Mouse (Mus musculus) heart, adult 2 months (tissue): Measurements from ENCODE around the gene Col15a1. TPM values are rescaled to one million over a fixed set of nuclear protein-coding genes. Genes with fewer than 3 reads are reported as not detected.

Experiments
- DNase-seq, 2 experiments: peaks; one replicate each; pipeline ENCODE4 v3.0.0; 2021
- H3K27ac ChIP-seq: fragments of 200-600 bp; 2 replicates; pipeline ENCODE4 v1.8.1; 2022
- H3K27me3 ChIP-seq: fragments of 200-500 bp; 2 replicates; pipeline ENCODE4 v1.6.1; 2012; ENCODE audit warnings: mild to moderate bottlenecking, low read length, inconsistent platforms, mixed read lengths; ENCODE audit not compliant: control insufficient read depth, insufficient read depth
- H3K36me3 ChIP-seq: fragments of 200-500 bp; 2 replicates; pipeline ENCODE4 v1.6.1; 2012; ENCODE audit warnings: low read length, inconsistent platforms; ENCODE audit not compliant: control insufficient read depth, insufficient read depth
- H3K4me1 ChIP-seq: fragments of 200-500 bp; 2 replicates; pipeline ENCODE4 v1.6.1; 2011; ENCODE audit warnings: low read length; ENCODE audit not compliant: control insufficient read depth, insufficient read depth
- H3K4me3 ChIP-seq: fragments of 200-600 bp; 2 replicates; pipeline ENCODE4 v1.8.1; 2022
- H3K79me2 ChIP-seq: fragments of 200-500 bp; replicated peaks from 2 replicates; pipeline ENCODE4 v1.6.1; 2012; ENCODE audit warnings: mild to moderate bottlenecking, inconsistent platforms, low read length, moderate library complexity, mixed read lengths; ENCODE audit not compliant: control insufficient read depth, insufficient read depth
- H3K9ac ChIP-seq: fragments of 200-500 bp; 2 replicates; pipeline ENCODE4 v1.6.1; 2012; ENCODE audit warnings: low read depth, mild to moderate bottlenecking, control low read depth, inconsistent platforms, low read length, mixed read lengths
- CTCF ChIP-seq: fragments of 200-600 bp; IDR thresholded peaks from 2 replicates; pipeline ENCODE4 v1.8.1; 2022; ENCODE audit warnings: antibody characterized with exemption, mild to moderate bottlenecking, moderate library complexity
- EP300 ChIP-seq: fragments of 200-500 bp; IDR thresholded peaks from 2 replicates; pipeline ENCODE4 v1.6.1; 2011; ENCODE audit warnings: low read depth, low read length, control low read depth; ENCODE audit not compliant: insufficient read depth
- POLR2A ChIP-seq: fragments of 200-500 bp; IDR thresholded peaks from 2 replicates; pipeline ENCODE4 v1.6.1; 2011; ENCODE audit warnings: mild to moderate bottlenecking, low read depth, low read length, control low read depth; ENCODE audit not compliant: insufficient read depth
- WGBS: fragments of 180-500 bp; shearing (Covaris S2); methylation state at CpG from one replicate; pipeline ENCODE4 v1.1.7; 2018; 5-methylcytosine and 5-hydroxymethylcytosine counted together
- intact Hi-C: fragments of 180-260 bp; cut with DNase I; formaldehyde crosslinking; loops from one replicate; pipeline ENCODE4 v1.15.1; 2025
- polyA plus RNA-seq: library from polyadenylated mRNA; depleted of rRNA; stranded (reverse); fragments of >200 nt; gene quantifications from 2 replicates; pipeline ENCODE4 v1.2.3, GENCODE M21; 2012
- total RNA-seq, 2 experiments: library from RNA; stranded (reverse); gene quantifications; 2 replicates each; pipeline ENCODE4 v1.2.3; 2021

Gene Col15a1
- total and polyA plus RNA-seq, 3 experiments = 36.9 to 97.6 (median 86.4) TPM

DNA sequence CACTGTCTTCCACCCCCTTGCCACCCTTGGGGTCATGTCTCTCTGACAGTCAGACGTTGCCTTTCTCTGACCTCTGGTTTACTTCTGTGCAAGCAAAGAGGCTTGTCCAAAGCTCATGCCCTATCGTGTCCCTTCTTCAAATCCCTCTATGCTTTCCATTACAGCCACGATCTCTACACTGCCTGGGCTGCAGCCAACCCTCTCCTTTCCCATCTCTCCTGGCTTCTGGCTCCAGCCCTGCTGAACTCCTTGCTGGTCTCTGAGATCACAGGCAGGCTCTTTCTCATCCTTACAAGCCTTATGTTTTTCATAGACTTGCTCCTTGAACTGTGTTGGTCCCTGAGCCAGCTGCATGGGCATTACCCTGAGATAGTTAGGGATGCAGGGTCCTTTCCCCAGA, 14.2 kb downstream of the Col15a1 start:
- Histone ChIP-seq H3K4me3 (no peak overlapping the region), H3K27ac (peak overlapping the region; percentile 31), H3K36me3 (no peaks in the 10 kb centered on the region), H3K9ac (no peak overlapping the region), H3K79me2 (no peaks in the 10 kb centered on the region), H3K27me3 (no peaks in the 10 kb centered on the region), H3K4me1 (peaks cover 5% of the 10 kb centered on the region)
- TF ChIP-seq CTCF (no peak), POLR2A (no peak)
- DNase-seq = no peak
- 61% methylated on average over 3 of the region's 3 CpGs for WGBS
- intact Hi-C loops = no loop called here

GRCm38 (mm10) chr4:47225920-47226319, 18.0 kb downstream of the Col15a1 start:
- peaks cover 8% of the 10 kb centered on the region for H3K4me1 ChIP-seq
- H3K79me2 ChIP-seq = no peaks in the 10 kb centered on the region
- TF ChIP-seq POLR2A (no peak), EP300 (no peak), CTCF (no peak)
- intact Hi-C loops = loop anchor here (2.0 kb wide), 1 partner anchor 17 kb away; the partner anchor contains the start of gene Col15a1
- no peak overlapping the region for H3K9ac ChIP-seq
- no peak overlapping the region for H3K27ac ChIP-seq
- DNase-seq = no peak
- no peaks in the 10 kb centered on the region for H3K27me3 ChIP-seq
- WGBS = 85% methylated on average over 6 of the region's 6 CpGs
- no peaks in the 10 kb centered on the region for H3K36me3 ChIP-seq
- H3K4me3 ChIP-seq = no peak overlapping the region

DNA sequence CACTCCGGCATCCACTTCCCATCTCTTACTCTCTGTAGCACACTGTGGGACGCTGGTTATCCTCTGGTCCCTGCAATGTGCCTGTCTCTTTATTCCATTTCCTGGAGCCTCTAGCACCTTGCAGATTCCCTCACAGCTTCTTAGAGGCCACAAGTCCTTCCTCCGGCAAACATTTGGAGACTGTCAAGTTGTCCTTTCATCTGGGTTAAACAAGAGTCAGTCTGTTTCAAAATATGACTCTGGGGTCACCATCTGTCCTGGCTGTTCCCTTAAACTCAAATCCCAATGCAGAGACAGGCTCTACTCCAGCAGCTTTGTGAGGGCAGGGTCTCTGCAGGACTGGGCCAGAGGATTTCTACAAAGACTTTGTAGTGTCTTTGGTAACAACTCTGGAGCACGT, 19.1 kb downstream of the Col15a1 start:
- H3K9ac ChIP-seq = no peak overlapping the region
- no peak for DNase-seq
- no peaks in the 10 kb centered on the region for H3K79me2 ChIP-seq
- peaks cover 7% of the 10 kb centered on the region for H3K4me1 ChIP-seq
- H3K4me3 ChIP-seq = no peak overlapping the region
- intact Hi-C loops = loop anchor here (2.0 kb wide), 1 partner anchor 18 kb away; the partner anchor contains the start of gene Col15a1
- 60% methylated on average over 4 of the region's 4 CpGs for WGBS
- H3K27ac ChIP-seq = peak overlapping the region; percentile 36; the same call in 1 of the 2 replicates
- H3K27me3 ChIP-seq = no peaks in the 10 kb centered on the region
- H3K36me3 ChIP-seq = no peaks in the 10 kb centered on the region
- TF ChIP-seq EP300 (no peak), CTCF (no peak), POLR2A (no peak)

GRCm38 (mm10) chr4:47227756-47228155, 19.8 kb downstream of the Col15a1 start:
- no peak overlapping the region for H3K4me3 ChIP-seq
- H3K27ac ChIP-seq = peak overlapping the region; percentile 40
- intact Hi-C loops = loop anchor here (2.0 kb wide), 1 partner anchor 19 kb away; the partner anchor contains the start of gene Col15a1
- DNase-seq = peak in 1 of 2 experiments; percentile 71
- TF ChIP-seq EP300 (0 out of 2 replicates have a peak, but pooled peaks have one; percentile 8), CTCF (no peak)
- peaks cover 9% of the 10 kb centered on the region for H3K4me1 ChIP-seq
- WGBS = 34% methylated on average over 6 of the region's 6 CpGs
- H3K27me3 ChIP-seq = no peaks in the 10 kb centered on the region
- no peaks in the 10 kb centered on the region for H3K36me3 ChIP-seq
- no peaks in the 10 kb centered on the region for H3K79me2 ChIP-seq
- no peak overlapping the region for H3K9ac ChIP-seq

DNA sequence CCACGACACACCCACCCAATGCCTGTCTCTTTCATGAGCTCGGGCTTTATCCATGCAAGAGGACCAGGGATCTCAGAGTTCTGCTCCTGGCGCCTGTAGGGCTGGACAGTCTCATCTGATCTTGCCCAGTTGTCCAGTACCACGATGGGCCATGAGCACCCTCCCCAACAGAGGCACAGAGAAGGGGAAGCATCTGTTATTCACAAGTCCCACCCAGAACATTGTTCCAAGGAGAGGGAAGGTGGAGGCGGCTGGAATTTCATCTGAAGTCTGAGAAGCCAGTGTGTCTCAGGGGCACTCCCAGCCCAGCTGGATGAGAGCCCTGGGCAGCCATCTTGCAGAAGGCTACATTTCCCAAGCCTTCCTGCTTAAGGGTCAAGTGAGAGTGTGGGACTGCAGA, 21.0 kb downstream of the Col15a1 start:
- 60% methylated on average over 5 of the region's 5 CpGs for WGBS
- peak overlapping the region; percentile 24; the same call in 1 of the 2 replicates for H3K27ac ChIP-seq
- TF ChIP-seq CTCF (no peak), POLR2A (no peak), EP300 (no peak)
- H3K36me3 ChIP-seq = no peaks in the 10 kb centered on the region
- intact Hi-C loops = no loop called here
- H3K4me1 ChIP-seq = peaks cover 12% of the 10 kb centered on the region
- DNase-seq = no peak
- H3K4me3 ChIP-seq = no peak overlapping the region
- no peaks in the 10 kb centered on the region for H3K79me2 ChIP-seq
- H3K27me3 ChIP-seq = no peaks in the 10 kb centered on the region
- no peak overlapping the region for H3K9ac ChIP-seq

DNA sequence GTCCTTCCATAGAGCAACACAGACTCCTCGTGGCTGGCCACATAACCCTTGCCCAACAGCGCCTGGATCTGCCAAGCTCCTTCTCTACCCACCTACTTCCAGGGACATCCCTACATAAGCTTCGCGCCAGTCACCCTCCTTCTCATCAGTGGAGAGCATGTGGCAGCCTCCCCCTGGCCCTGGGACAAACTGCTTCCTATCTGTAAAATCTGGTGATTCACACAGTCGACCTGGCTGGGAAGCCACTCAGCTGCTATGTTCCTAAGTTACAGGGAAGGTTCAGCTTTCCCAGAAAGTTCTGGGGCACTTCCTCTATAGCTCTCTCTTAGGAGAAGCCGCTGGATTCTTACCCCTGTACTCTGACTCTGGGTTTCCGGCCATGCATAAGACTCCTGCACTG, 22.5 kb downstream of the Col15a1 start:
- Histone ChIP-seq H3K4me3 (no peak overlapping the region), H3K27ac (peak overlapping the region; percentile 43; the same call in 1 of the 2 replicates), H3K79me2 (no peaks in the 10 kb centered on the region), H3K4me1 (peaks cover 20% of the 10 kb centered on the region), H3K9ac (no peak overlapping the region), H3K36me3 (peaks cover 2% of the 10 kb centered on the region; the same call in 1 of the 2 replicates), H3K27me3 (no peaks in the 10 kb centered on the region)
- intact Hi-C loops = loop anchor here (5.0 kb wide), 1 partner anchor 78 kb away; no protein-coding TSS in a partner anchor
- TF ChIP-seq POLR2A (no peak), CTCF (no peak), EP300 (no peak)
- 74% methylated on average over 7 of the region's 7 CpGs for WGBS
- no peak for DNase-seq
